Mouse (Mus musculus): ENCODE data around the gene Ube2f. TPM values are rescaled to one million over a fixed set of nuclear protein-coding genes. Genes with fewer than 3 reads are reported as not detected.

The Ube2f gene
- polyA plus RNA-seq, 1 experiment from 2014 or later: 66.6 TPM

GRCm38 (mm10) chr1:91248242-91248641, 1.9 kb upstream of the Ube2f start:
- no peak overlapping the region for H3K4me3 ChIP-seq (replicated peaks; ENCODE audit: low read length)
- H3K9me3 ChIP-seq (replicated peaks; ENCODE audit: control insufficient read depth, low read length): no peaks in the 10 kb centered on the region
- 68% methylated on average over 5 of the region's 5 CpGs for WGBS
- peaks cover 18% of the 10 kb centered on the region for H3K4me1 ChIP-seq (ENCODE audit: control insufficient read depth, insufficient read depth, low read length)
- no peak for ATAC-seq (ENCODE audit: insufficient read depth, low FRiP score)
- no peaks in the 10 kb centered on the region for H3K27me3 ChIP-seq (ENCODE audit: control insufficient read depth, insufficient read depth, low read length)
- no peak overlapping the region for H3K9ac ChIP-seq (ENCODE audit: low read length)
- H3K36me3 ChIP-seq (ENCODE audit: control insufficient read depth, insufficient read depth, low read length): no peaks in the 10 kb centered on the region
- no peak overlapping the region for H3K4me2 ChIP-seq (ENCODE audit: low read depth, low read length)
- peak overlapping the region; percentile 43 for H3K27ac ChIP-seq (ENCODE audit: low read length)

GRCm38 (mm10) chr1:91248970-91249369, 1.1 kb upstream of the Ube2f start:
- H3K9me3 ChIP-seq (replicated peaks; ENCODE audit: control insufficient read depth, low read length): no peaks in the 10 kb centered on the region
- no peak for ATAC-seq (ENCODE audit: insufficient read depth, low FRiP score)
- H3K27ac ChIP-seq (ENCODE audit: low read length): no peak overlapping the region
- no peak overlapping the region for H3K4me3 ChIP-seq (replicated peaks; ENCODE audit: low read length)
- H3K36me3 ChIP-seq (ENCODE audit: control insufficient read depth, insufficient read depth, low read length): no peaks in the 10 kb centered on the region
- H3K9ac ChIP-seq (ENCODE audit: low read length): peak overlapping the region; percentile 70; the same call in 1 of the 2 replicates
- peaks cover 24% of the 10 kb centered on the region for H3K4me1 ChIP-seq (ENCODE audit: control insufficient read depth, insufficient read depth, low read length)
- 0 out of 2 replicates have a peak overlapping the region, but pooled peaks have one; percentile 72 for H3K4me2 ChIP-seq (ENCODE audit: low read depth, low read length)
- 47% methylated on average over 4 of the region's 4 CpGs for WGBS
- no peaks in the 10 kb centered on the region for H3K27me3 ChIP-seq (ENCODE audit: control insufficient read depth, insufficient read depth, low read length)

- H3K27me3 ChIP-seq (ENCODE audit: control insufficient read depth, insufficient read depth, low read length): no peaks in the 10 kb centered on the region
- ATAC-seq (ENCODE audit: insufficient read depth, low FRiP score): peak; percentile 41; the same call in 1 of the 2 replicates
- 1% methylated on average over 69 of the region's 70 CpGs for WGBS
- peak overlapping the region; percentile 85 for H3K4me2 ChIP-seq (ENCODE audit: low read depth, low read length)
- no peaks in the 10 kb centered on the region for H3K36me3 ChIP-seq (ENCODE audit: control insufficient read depth, insufficient read depth, low read length)
- peaks cover 24% of the 10 kb centered on the region for H3K4me1 ChIP-seq (ENCODE audit: control insufficient read depth, insufficient read depth, low read length)
- no peaks in the 10 kb centered on the region for H3K9me3 ChIP-seq (replicated peaks; ENCODE audit: control insufficient read depth, low read length)
- H3K4me3 ChIP-seq (replicated peaks; ENCODE audit: low read length): peak overlapping the region; percentile 94
- H3K9ac ChIP-seq (ENCODE audit: low read length): peak overlapping the region; percentile 98
- peak overlapping the region; percentile 77 for H3K27ac ChIP-seq (ENCODE audit: low read length)
These were observed 477 bp downstream of the Ube2f start for GRCm38 (mm10) chr1:91250415-91251147.

- H3K9me3 ChIP-seq (replicated peaks; ENCODE audit: control insufficient read depth, low read length): no peaks in the 10 kb centered on the region
- peak overlapping the region; percentile 94 for H3K4me3 ChIP-seq (replicated peaks; ENCODE audit: low read length)
- no peak for ATAC-seq (ENCODE audit: insufficient read depth, low FRiP score)
- peak overlapping the region; percentile 98 for H3K9ac ChIP-seq (ENCODE audit: low read length)
- H3K4me2 ChIP-seq (ENCODE audit: low read depth, low read length): peak overlapping the region; percentile 85
- WGBS: 45% methylated on average over 5 of the region's 5 CpGs
- no peaks in the 10 kb centered on the region for H3K36me3 ChIP-seq (ENCODE audit: control insufficient read depth, insufficient read depth, low read length)
- H3K4me1 ChIP-seq (ENCODE audit: control insufficient read depth, insufficient read depth, low read length): peaks cover 24% of the 10 kb centered on the region
- H3K27me3 ChIP-seq (ENCODE audit: control insufficient read depth, insufficient read depth, low read length): no peaks in the 10 kb centered on the region
- H3K27ac ChIP-seq (ENCODE audit: low read length): no peak overlapping the region
These were observed 1.1 kb downstream of the Ube2f start for GRCm38 (mm10) chr1:91251148-91251650.

GRCm38 (mm10) chr1:91251927-91252326, 1.8 kb downstream of the Ube2f start:
- no peak overlapping the region for H3K27ac ChIP-seq (ENCODE audit: low read length)
- H3K27me3 ChIP-seq (ENCODE audit: control insufficient read depth, insufficient read depth, low read length): no peaks in the 10 kb centered on the region
- ATAC-seq (ENCODE audit: insufficient read depth, low FRiP score): no peak
- H3K9me3 ChIP-seq (replicated peaks; ENCODE audit: control insufficient read depth, low read length): no peaks in the 10 kb centered on the region
- WGBS: 55% methylated on average over 8 of the region's 8 CpGs
- H3K9ac ChIP-seq (ENCODE audit: low read length): 0 out of 2 replicates have a peak overlapping the region, but pooled peaks have one; percentile 32
- no peak overlapping the region for H3K4me3 ChIP-seq (replicated peaks; ENCODE audit: low read length)
- H3K36me3 ChIP-seq (ENCODE audit: control insufficient read depth, insufficient read depth, low read length): no peaks in the 10 kb centered on the region
- H3K4me2 ChIP-seq (ENCODE audit: low read depth, low read length): peak overlapping the region; percentile 85
- H3K4me1 ChIP-seq (ENCODE audit: control insufficient read depth, insufficient read depth, low read length): peaks cover 25% of the 10 kb centered on the region

GRCm38 (mm10) chr1:91257918-91258317, 7.8 kb downstream of the Ube2f start:
- Histone ChIP-seq H3K27ac (ENCODE audit: low read length) (no peak overlapping the region), H3K4me2 (ENCODE audit: low read depth, low read length) (no peak overlapping the region), H3K9ac (ENCODE audit: low read length) (no peak overlapping the region), H3K27me3 (ENCODE audit: control insufficient read depth, insufficient read depth, low read length) (no peaks in the 10 kb centered on the region), H3K4me3 (replicated peaks; ENCODE audit: low read length) (no peak overlapping the region), H3K4me1 (ENCODE audit: control insufficient read depth, insufficient read depth, low read length) (peaks cover 14% of the 10 kb centered on the region), H3K36me3 (ENCODE audit: control insufficient read depth, insufficient read depth, low read length) (no peaks in the 10 kb centered on the region), H3K9me3 (replicated peaks; ENCODE audit: control insufficient read depth, low read length) (no peaks in the 10 kb centered on the region)
- no peak for ATAC-seq (ENCODE audit: insufficient read depth, low FRiP score)

- H3K4me2 ChIP-seq (ENCODE audit: low read depth, low read length): no peak overlapping the region
- H3K36me3 ChIP-seq (ENCODE audit: control insufficient read depth, insufficient read depth, low read length): no peaks in the 10 kb centered on the region
- ATAC-seq (ENCODE audit: insufficient read depth, low FRiP score): no peak
- H3K4me1 ChIP-seq (ENCODE audit: control insufficient read depth, insufficient read depth, low read length): peaks cover 14% of the 10 kb centered on the region
- H3K27ac ChIP-seq (ENCODE audit: low read length): no peak overlapping the region
- no peaks in the 10 kb centered on the region for H3K9me3 ChIP-seq (replicated peaks; ENCODE audit: control insufficient read depth, low read length)
- no peaks in the 10 kb centered on the region for H3K27me3 ChIP-seq (ENCODE audit: control insufficient read depth, insufficient read depth, low read length)
- H3K9ac ChIP-seq (ENCODE audit: low read length): no peak overlapping the region
- 86% methylated on average over 5 of the region's 5 CpGs for WGBS
- no peak overlapping the region for H3K4me3 ChIP-seq (replicated peaks; ENCODE audit: low read length)
These were observed 9.7 kb downstream of the Ube2f start for GRCm38 (mm10) chr1:91259794-91260193.

GRCm38 (mm10) chr1:91262508-91262907, 12.4 kb downstream of the Ube2f start:
- Histone ChIP-seq H3K27me3 (ENCODE audit: control insufficient read depth, insufficient read depth, low read length) (no peaks in the 10 kb centered on the region), H3K4me1 (ENCODE audit: control insufficient read depth, insufficient read depth, low read length) (peaks cover 10% of the 10 kb centered on the region), H3K9me3 (replicated peaks; ENCODE audit: control insufficient read depth, low read length) (no peaks in the 10 kb centered on the region), H3K27ac (ENCODE audit: low read length) (no peak overlapping the region), H3K4me2 (ENCODE audit: low read depth, low read length) (no peak overlapping the region), H3K36me3 (ENCODE audit: control insufficient read depth, insufficient read depth, low read length) (no peaks in the 10 kb centered on the region), H3K9ac (ENCODE audit: low read length) (no peak overlapping the region), H3K4me3 (replicated peaks; ENCODE audit: low read length) (no peak overlapping the region)
- no peak for ATAC-seq (ENCODE audit: insufficient read depth, low FRiP score)
- 84% methylated on average over 7 of the region's 7 CpGs for WGBS

GRCm38 (mm10) chr1:91272260-91272659, 22.2 kb downstream of the Ube2f start:
- Histone ChIP-seq H3K36me3 (ENCODE audit: control insufficient read depth, insufficient read depth, low read length) (peaks cover 8% of the 10 kb centered on the region), H3K9ac (ENCODE audit: low read length) (no peak overlapping the region), H3K27ac (ENCODE audit: low read length) (no peak overlapping the region), H3K9me3 (replicated peaks; ENCODE audit: control insufficient read depth, low read length) (no peaks in the 10 kb centered on the region), H3K4me1 (ENCODE audit: control insufficient read depth, insufficient read depth, low read length) (0 out of 2 replicates have a peak, but pooled peaks cover 3% of the 10 kb centered on the region), H3K27me3 (ENCODE audit: control insufficient read depth, insufficient read depth, low read length) (no peaks in the 10 kb centered on the region), H3K4me2 (ENCODE audit: low read depth, low read length) (no peak overlapping the region), H3K4me3 (replicated peaks; ENCODE audit: low read length) (no peak overlapping the region)
- WGBS: 77% methylated on average over 2 of the region's 2 CpGs
- no peak for ATAC-seq (ENCODE audit: insufficient read depth, low FRiP score)

All from stomach, embryonic 16.5 days (tissue).